Mouse (Mus musculus): ENCODE data around the gene Rps24.
"Not testable (repeated sequence)": the region's sequence is repeated elsewhere in the genome, so short reads cannot be mapped to it uniquely, and the experiment has no call there.

The Rps24 gene

DNA sequence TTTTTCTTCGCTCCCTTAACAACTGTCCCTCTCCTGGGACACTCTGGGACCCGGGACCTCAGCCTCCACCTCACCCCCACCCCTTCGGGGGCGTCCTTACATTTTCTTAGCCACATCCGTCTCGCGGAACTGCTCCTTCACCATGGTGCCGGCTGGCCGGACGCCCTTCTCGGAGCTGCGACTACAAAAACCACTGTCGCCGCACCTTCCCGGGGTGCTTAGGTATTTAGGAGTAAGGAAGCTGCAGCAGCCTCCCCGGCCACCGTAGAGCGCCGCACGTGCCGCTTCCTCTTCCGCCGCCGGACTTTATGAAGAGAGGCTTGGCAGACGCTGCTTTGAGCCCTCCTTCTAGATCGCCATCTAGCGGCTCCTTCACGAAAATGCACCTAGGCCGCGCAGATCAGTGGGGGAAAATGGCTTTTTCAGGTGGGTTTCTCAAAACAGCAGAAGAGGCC lies at the start of gene Rps24, which contains the start of gene Polr3a:
Gene Rps24 (plus strand): TSS at position 353 of the 455 bp plus-strand sequence.
Gene Polr3a (minus strand): TSS at position 286 of the 455 bp plus-strand sequence.
- DNase-seq (ENCODE audit: low spot score): peak; percentile 84

- not testable (repeated sequence) for DNase-seq (ENCODE audit: low spot score)
Observed at GRCm38 (mm10) chr14:24443529-24443928, 43.4 kb upstream of the Rps24 start.

- DNase-seq (ENCODE audit: low spot score): no peak
Observed at GRCm38 (mm10) chr14:24458191-24458590, 28.7 kb upstream of the Rps24 start.

DNA sequence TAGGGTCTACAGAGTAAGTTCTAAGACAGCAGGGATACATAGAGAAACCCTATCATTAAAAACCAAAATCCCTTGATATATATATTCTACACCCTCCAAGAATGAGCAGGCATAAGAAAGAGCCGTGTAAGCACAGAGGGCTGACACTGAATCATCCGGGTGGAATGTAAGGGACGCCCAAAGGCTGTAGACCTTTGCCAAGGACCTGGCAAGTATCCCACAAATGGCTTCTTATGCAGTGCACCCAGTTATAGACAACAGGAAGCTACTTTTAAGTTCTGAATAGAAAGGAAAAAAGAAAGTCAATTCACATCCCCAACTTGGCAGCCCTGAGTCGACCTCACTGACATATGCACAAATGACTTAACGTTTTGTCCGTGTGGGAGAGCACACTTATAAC lies 18.1 kb upstream of the Rps24 start:
- DNase-seq (ENCODE audit: low spot score): no peak

GRCm38 (mm10) chr14:24486241-24486767 lies 621 bp upstream of the Rps24 start:
- no peak for DNase-seq (ENCODE audit: low spot score)

DNA sequence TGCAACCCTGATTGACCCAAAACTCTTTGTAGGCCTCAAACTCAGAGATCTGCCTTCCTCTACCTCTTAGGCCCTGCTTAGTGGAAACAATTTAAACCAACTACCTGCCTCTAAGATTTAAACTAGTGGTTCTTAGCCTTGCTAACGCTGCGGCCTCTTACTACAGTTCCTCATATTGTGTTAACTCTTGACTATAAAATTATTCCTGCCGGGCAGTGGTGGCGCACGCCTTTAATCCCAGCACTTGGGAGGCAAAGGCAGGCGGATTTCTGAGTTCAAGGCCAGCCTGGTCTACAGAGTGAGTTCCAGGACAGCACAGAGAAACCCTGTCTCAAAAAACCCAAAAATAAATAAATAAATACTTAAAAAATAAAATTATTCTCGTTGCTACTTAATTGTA lies 2.8 kb downstream of the Rps24 start:
- DNase-seq (ENCODE audit: low spot score): not testable (repeated sequence)

DNA sequence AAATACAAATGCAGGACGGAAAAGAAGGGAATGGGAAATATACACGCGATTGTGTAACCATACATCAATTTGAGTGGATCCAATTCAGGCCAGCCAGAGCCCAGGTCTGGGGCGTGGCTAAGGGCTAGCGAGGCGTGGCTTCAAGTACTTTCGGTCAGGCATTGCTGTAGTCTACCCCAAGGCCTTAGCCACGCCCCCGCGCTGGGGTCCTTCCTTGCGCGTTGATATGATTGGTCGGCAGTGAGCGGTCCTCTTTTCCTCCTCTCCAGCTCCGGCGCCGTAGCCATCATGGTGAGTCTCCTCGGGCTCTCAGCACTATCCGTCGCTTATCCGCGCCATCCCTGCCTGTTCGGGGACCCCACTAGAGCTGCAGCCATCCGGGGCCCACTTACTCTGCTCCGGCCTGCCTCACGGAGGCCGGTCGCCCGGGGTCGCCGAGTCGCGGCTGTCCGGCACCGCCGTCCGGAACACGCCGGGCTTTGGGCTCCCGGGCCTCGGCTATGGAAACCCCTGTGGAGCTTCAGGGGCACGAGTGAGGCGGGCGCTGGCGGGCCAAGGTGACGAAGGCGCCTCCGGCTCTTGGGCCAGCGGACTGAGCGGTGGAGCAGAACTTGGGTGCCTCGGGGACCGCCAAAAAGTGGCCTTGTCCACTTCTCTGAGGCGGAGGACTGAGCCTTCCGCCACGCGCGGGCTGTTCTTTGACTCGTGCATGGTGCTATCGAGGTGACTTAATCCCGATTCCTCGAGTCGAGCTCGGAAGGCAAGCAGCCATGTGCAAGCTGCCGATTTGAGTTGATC lies 3.7 kb downstream of the Rps24 start:
- peak; percentile 96 for DNase-seq (ENCODE audit: low spot score)

DNA sequence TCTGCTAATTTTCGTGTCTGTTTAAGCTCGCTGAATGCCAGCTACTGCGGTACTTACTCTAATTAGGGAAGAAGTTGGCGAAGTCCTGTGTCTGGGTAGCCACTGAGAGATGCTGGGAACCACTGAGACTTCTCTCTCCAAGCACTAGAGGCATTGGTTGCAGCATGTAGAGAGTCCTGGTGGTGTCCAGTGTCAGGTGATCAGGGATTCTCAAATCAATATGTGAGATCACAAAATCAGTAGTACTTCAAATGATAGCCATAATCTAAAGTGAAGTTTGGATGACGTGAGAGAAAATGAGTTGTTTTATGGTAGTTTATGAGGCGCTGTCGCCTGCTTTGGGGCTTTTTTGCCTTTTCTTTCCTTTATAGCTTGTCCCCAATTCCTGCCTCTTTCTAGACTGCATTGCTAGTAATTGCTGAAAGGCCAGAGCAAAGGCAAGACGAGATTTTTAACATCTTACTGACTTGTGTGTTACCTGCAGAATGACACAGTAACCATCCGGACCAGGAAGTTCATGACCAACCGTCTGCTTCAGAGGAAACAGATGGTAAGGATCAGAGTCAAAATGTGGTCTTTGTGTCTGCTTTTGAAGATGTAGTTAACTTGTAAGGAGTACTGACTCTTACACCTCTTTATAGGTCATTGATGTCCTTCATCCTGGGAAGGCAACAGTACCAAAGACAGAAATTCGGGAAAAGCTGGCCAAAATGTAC lies 4.5 kb downstream of the Rps24 start:
- DNase-seq (ENCODE audit: low spot score): no peak

DNA sequence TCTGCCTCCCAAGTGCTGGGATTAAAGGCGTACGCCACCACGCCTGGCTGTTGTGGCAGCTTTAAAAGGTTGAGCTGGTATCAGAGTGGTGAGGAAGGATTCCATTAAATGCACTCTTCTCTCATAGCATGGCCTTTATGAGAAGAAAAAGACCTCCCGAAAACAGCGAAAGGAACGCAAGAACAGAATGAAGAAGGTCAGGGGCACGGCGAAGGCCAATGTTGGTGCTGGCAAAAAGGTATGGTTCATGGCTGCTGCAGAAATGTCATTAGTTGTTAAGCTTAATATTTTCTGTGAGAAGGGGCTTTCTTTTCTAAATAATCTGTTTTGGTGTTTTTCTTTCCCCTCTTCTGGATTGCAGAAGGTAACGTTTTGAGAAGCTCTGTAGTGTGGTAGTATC lies 6.3 kb downstream of the Rps24 start:
- no peak for DNase-seq (ENCODE audit: low spot score)

DNA sequence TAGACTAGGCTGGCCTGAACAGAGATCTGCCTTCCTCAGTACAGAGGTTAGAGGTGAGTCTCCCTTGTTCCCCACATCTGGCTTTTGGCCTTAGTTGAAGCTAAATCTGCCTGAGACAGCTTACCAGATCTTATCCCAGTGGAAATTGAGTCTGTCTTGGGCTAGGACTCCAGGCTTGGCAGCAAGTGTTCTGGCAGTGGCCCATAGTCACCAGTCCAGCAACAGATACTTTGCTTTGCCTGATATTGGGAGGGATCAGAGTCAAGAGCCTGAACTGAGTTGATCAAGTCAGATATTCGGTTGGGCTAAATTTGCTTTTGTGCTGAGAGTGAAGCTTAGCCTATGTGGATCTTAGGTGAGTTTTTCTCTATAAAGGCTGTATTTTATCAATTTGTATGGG lies 9.6 kb downstream of the Rps24 start:
- DNase-seq (ENCODE audit: low spot score): no peak

DNA sequence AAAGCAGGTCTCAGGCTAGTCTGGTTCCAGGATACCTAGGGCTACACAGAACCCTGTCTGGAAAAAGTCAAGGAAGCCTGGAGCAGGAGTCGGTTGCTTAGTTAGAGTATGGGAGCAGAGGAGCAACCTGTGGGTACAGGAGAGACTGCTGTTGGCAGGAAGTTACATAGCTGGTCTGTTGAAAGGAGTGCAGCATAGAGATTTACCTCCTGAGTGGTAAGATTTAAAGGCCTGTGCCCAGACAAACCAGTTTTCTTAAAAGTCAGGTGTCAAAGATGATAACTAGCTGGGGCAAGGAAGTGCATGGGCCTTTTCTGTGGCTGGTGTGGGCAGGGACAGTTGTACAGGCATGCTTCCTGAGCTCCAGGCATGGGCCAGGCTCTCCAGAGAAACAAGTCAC lies 10.5 kb downstream of the Rps24 start:
- DNase-seq (ENCODE audit: low spot score): no peak

GRCm38 (mm10) chr14:24498561-24499255 lies 11.8 kb downstream of the Rps24 start:
- no peak for DNase-seq (ENCODE audit: low spot score)

- DNase-seq (ENCODE audit: low spot score): no peak
Observed at GRCm38 (mm10) chr14:24499478-24499877, 12.6 kb downstream of the Rps24 start.

- peak; percentile 85 for DNase-seq (ENCODE audit: low spot score)
Observed at GRCm38 (mm10) chr14:24500091-24500844, 13.3 kb downstream of the Rps24 start.

DNA sequence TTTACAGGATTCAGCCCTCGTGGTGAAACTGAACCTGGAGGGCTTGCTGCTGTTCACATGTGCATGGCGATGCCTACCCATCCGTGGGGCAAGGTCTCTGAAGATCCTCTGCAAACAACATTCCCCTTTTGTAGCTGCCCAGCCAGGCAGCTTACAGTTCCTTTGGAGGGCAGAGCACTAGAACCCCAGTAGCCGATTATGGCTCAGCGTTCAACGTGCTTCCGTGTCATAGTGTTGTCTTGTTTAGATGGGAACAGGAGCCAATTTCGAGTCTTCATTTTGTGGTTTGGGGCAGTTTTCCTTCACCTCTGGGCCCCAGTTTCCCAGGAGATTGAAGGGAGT lies 13.9 kb downstream of the Rps24 start:
- DNase-seq (ENCODE audit: low spot score): no peak

- no peak for DNase-seq (ENCODE audit: low spot score)
Observed at GRCm38 (mm10) chr14:24501256-24501655, 14.3 kb downstream of the Rps24 start.

- DNase-seq (ENCODE audit: low spot score): no peak
Observed at GRCm38 (mm10) chr14:24507452-24508069, 20.6 kb downstream of the Rps24 start.

GRCm38 (mm10) chr14:24508070-24508773 lies 21.3 kb downstream of the Rps24 start:
- DNase-seq (ENCODE audit: low spot score): no peak

DNA sequence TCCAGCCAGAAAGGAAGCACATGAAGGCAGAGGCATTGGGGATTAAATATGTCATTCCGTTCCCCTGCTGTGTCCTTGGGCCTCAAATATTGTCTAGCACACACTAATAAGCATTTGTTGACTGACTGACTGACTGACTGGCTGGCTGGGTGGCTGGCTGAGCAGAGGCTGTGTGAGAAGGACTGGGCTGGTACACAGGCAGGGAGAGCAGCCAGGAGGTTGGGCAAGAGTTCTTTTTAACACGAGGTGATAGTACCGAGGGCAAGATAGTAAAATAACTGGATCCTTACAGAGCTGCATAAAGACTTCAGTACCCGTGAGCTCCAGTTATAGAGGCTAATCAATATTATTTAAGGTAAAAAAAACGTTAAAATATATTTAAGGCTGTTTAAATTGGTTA lies 22.6 kb downstream of the Rps24 start:
- DNase-seq (ENCODE audit: low spot score): no peak

- DNase-seq (ENCODE audit: low spot score): no peak
Observed at GRCm38 (mm10) chr14:24510218-24510617, 23.3 kb downstream of the Rps24 start.

GRCm38 (mm10) chr14:24510679-24511078 lies 23.8 kb downstream of the Rps24 start:
- DNase-seq (ENCODE audit: low spot score): no peak

Data from urinary bladder, postnatal 25 days (tissue).